Mouse (Mus musculus): Measurements from ENCODE around the gene Csnk2a1. TPM values are rescaled to one million over a fixed set of nuclear protein-coding genes. Genes with fewer than 3 reads are reported as not detected.

The Csnk2a1 gene
- polyA plus RNA-seq, 1 experiment: 1.0 TPM

- Histone ChIP-seq H3K4me3 (replicated peaks) (no peak overlapping the region), H3K36me3 (ENCODE audit: control insufficient read depth) (peaks cover 58% of the 10 kb centered on the region), H3K9me3 (ENCODE audit: control insufficient read depth, low read length) (no peaks in the 10 kb centered on the region), H3K4me1 (ENCODE audit: control insufficient read depth) (peaks cover 5% of the 10 kb centered on the region; the same call in 1 of the 2 replicates), H3K27me3 (ENCODE audit: control insufficient read depth) (no peaks in the 10 kb centered on the region)
- TF ChIP-seq GATA1 (IDR thresholded peaks at IDR 0.05; ENCODE audit: low read length) (no peak), TAL1 (IDR thresholded peaks at IDR 0.05; ENCODE audit: low read length) (no peak)
These were observed 76.2 kb downstream of the Csnk2a1 start for GRCm38 (mm10) chr2:152302862-152303261.

- TF ChIP-seq TAL1 (IDR thresholded peaks at IDR 0.05; ENCODE audit: low read length): no peak
- TF ChIP-seq GATA1 (IDR thresholded peaks at IDR 0.05; ENCODE audit: low read length): no peak
- no peak overlapping the region for H3K4me3 ChIP-seq (replicated peaks)
- H3K27me3 ChIP-seq (ENCODE audit: control insufficient read depth): no peaks in the 10 kb centered on the region
- peaks cover 68% of the 10 kb centered on the region for H3K36me3 ChIP-seq (ENCODE audit: control insufficient read depth)
- H3K9me3 ChIP-seq (ENCODE audit: control insufficient read depth, low read length): no peaks in the 10 kb centered on the region
- peaks cover 3% of the 10 kb centered on the region; the same call in 1 of the 2 replicates for H3K4me1 ChIP-seq (ENCODE audit: control insufficient read depth)
These were observed 77.1 kb downstream of the Csnk2a1 start for GRCm38 (mm10) chr2:152303781-152304180.

- H3K9me3 ChIP-seq (ENCODE audit: control insufficient read depth, low read length): no peaks in the 10 kb centered on the region
- TF ChIP-seq GATA1 (IDR thresholded peaks at IDR 0.05; ENCODE audit: low read length): no peak
- TF ChIP-seq TAL1 (IDR thresholded peaks at IDR 0.05; ENCODE audit: low read length): no peak
- peaks cover 3% of the 10 kb centered on the region; the same call in 1 of the 2 replicates for H3K4me1 ChIP-seq (ENCODE audit: control insufficient read depth)
- peaks cover 80% of the 10 kb centered on the region for H3K36me3 ChIP-seq (ENCODE audit: control insufficient read depth)
- no peak overlapping the region for H3K4me3 ChIP-seq (replicated peaks)
- no peaks in the 10 kb centered on the region for H3K27me3 ChIP-seq (ENCODE audit: control insufficient read depth)
These were observed 78.8 kb downstream of the Csnk2a1 start for GRCm38 (mm10) chr2:152305480-152305879.

GRCm38 (mm10) chr2:152307186-152307585, 80.5 kb downstream of the Csnk2a1 start:
- TF ChIP-seq TAL1 (IDR thresholded peaks at IDR 0.05; ENCODE audit: low read length): no peak
- TF ChIP-seq GATA1 (IDR thresholded peaks at IDR 0.05; ENCODE audit: low read length): no peak
- Histone ChIP-seq H3K9me3 (ENCODE audit: control insufficient read depth, low read length) (no peaks in the 10 kb centered on the region), H3K4me1 (ENCODE audit: control insufficient read depth) (peaks cover 3% of the 10 kb centered on the region; the same call in 1 of the 2 replicates), H3K36me3 (ENCODE audit: control insufficient read depth) (peaks cover 91% of the 10 kb centered on the region), H3K4me3 (replicated peaks) (no peak overlapping the region), H3K27me3 (ENCODE audit: control insufficient read depth) (no peaks in the 10 kb centered on the region)

- Histone ChIP-seq H3K36me3 (ENCODE audit: control insufficient read depth) (peaks cover 95% of the 10 kb centered on the region), H3K27me3 (ENCODE audit: control insufficient read depth) (no peaks in the 10 kb centered on the region), H3K4me1 (ENCODE audit: control insufficient read depth) (no peaks in the 10 kb centered on the region), H3K4me3 (replicated peaks) (no peak overlapping the region), H3K9me3 (ENCODE audit: control insufficient read depth, low read length) (no peaks in the 10 kb centered on the region)
- no peak for TF ChIP-seq GATA1 (IDR thresholded peaks at IDR 0.05; ENCODE audit: low read length)
These were observed 86.4 kb downstream of the Csnk2a1 start for GRCm38 (mm10) chr2:152312996-152313395.

DNA sequence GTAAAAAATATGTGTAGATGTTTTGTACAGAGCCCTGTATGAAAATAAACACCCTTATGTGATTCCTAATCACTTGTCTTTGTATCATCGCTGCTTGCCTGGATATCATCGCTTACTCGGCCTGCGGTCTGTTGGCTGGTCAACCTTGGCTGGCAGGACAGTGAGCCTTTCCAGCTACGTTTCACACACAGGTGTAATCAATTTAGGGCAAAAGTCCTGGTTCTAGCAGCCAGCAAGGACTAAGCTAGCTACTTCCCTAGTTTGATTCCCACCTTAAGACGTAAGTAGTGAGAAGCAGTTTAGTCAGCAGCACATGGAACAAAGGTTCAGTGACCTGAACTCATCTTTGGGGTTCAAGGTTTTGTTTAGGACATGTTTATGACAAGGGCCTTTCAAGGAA, 87.3 kb downstream of the Csnk2a1 start:
- Histone ChIP-seq H3K36me3 (ENCODE audit: control insufficient read depth) (peaks cover 95% of the 10 kb centered on the region), H3K9me3 (ENCODE audit: control insufficient read depth, low read length) (no peaks in the 10 kb centered on the region), H3K27me3 (ENCODE audit: control insufficient read depth) (no peaks in the 10 kb centered on the region), H3K4me3 (replicated peaks) (no peak overlapping the region), H3K4me1 (ENCODE audit: control insufficient read depth) (no peaks in the 10 kb centered on the region)
- TF ChIP-seq TAL1 (IDR thresholded peaks at IDR 0.05; ENCODE audit: low read length): no peak
- TF ChIP-seq GATA1 (IDR thresholded peaks at IDR 0.05; ENCODE audit: low read length): no peak

DNA sequence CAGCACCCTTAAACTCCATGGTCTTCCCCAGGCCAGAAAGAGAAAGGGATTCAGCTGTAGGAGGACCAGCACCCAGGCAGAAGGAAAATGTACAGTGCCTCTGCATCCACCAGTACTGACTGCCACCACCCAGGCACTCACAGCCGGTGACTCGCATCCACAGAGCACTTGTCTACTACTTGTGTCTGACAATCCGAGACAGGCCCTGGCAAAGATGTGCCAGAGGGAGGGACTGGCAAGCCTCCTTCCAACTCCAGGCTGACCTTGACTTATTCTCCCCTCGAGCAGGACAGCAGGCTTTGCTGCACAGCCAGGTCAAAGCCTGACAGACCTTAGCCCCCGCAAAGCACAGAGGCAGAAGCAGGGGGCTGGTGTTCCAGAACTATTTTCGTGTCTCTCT, 90.4 kb downstream of the Csnk2a1 start:
- Histone ChIP-seq H3K9me3 (ENCODE audit: control insufficient read depth, low read length) (no peaks in the 10 kb centered on the region), H3K4me1 (ENCODE audit: control insufficient read depth) (no peaks in the 10 kb centered on the region), H3K4me3 (replicated peaks) (no peak overlapping the region), H3K36me3 (ENCODE audit: control insufficient read depth) (peaks cover 96% of the 10 kb centered on the region), H3K27me3 (ENCODE audit: control insufficient read depth) (no peaks in the 10 kb centered on the region)
- no peak for TF ChIP-seq GATA1 (IDR thresholded peaks at IDR 0.05; ENCODE audit: low read length)
- no peak for TF ChIP-seq TAL1 (IDR thresholded peaks at IDR 0.05; ENCODE audit: low read length)

GRCm38 (mm10) chr2:152321558-152321957, 94.9 kb downstream of the Csnk2a1 start:
- TF ChIP-seq GATA1 (IDR thresholded peaks at IDR 0.05; ENCODE audit: low read length) (no peak), TAL1 (IDR thresholded peaks at IDR 0.05; ENCODE audit: low read length) (no peak)
- Histone ChIP-seq H3K27me3 (ENCODE audit: control insufficient read depth) (no peaks in the 10 kb centered on the region), H3K36me3 (ENCODE audit: control insufficient read depth) (peaks cover 95% of the 10 kb centered on the region), H3K4me1 (ENCODE audit: control insufficient read depth) (peaks cover 3% of the 10 kb centered on the region; the same call in 1 of the 2 replicates), H3K4me3 (replicated peaks) (no peak overlapping the region), H3K9me3 (ENCODE audit: control insufficient read depth, low read length) (no peaks in the 10 kb centered on the region)

DNA sequence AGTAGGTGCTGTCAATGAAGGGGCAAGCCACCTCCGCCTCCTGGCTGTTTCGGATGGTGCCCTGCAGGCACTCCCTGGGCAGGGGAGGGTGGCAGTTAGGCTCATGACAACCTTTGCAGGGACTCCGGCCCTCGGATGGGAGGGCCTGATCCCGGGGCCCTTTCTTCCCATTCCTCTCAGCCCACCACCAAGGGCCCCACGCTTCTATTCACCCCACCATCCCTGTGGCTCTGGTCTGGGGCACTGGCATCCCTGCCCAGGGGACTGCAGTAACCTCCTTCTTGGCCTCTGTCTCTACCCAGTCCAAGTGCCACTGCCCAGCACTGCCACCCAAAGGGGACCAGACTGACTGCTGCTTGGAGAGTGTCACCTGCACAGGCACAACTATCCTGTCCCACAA, 95.6 kb downstream of the Csnk2a1 start:
- no peaks in the 10 kb centered on the region for H3K9me3 ChIP-seq (ENCODE audit: control insufficient read depth, low read length)
- H3K4me3 ChIP-seq (replicated peaks): no peak overlapping the region
- no peaks in the 10 kb centered on the region for H3K27me3 ChIP-seq (ENCODE audit: control insufficient read depth)
- peaks cover 95% of the 10 kb centered on the region for H3K36me3 ChIP-seq (ENCODE audit: control insufficient read depth)
- TF ChIP-seq TAL1 (IDR thresholded peaks at IDR 0.05; ENCODE audit: low read length): no peak
- TF ChIP-seq GATA1 (IDR thresholded peaks at IDR 0.05; ENCODE audit: low read length): no peak
- peaks cover 3% of the 10 kb centered on the region; the same call in 1 of the 2 replicates for H3K4me1 ChIP-seq (ENCODE audit: control insufficient read depth)

DNA sequence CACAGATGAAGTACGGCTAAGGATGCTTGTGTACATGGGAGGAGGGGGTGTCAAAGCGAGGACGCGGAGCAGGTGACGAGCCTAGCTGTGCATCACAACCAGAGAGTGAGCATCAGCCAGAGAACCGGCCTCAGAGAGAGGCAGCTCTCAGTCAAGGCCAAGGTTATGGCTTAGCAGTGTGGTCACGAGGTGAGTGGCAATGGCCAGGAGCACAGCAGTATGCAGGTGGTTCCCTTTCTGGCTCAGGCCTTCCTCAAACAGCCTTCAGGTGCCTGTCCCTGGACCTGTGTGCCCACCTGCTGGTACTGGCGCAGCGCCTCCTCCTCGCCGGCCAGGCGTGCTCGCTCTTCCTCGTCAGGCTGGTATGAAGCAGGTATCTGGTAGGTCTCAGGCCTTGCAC, 97.3 kb downstream of the Csnk2a1 start:
- no peaks in the 10 kb centered on the region for H3K9me3 ChIP-seq (ENCODE audit: control insufficient read depth, low read length)
- H3K36me3 ChIP-seq (ENCODE audit: control insufficient read depth): peaks cover 96% of the 10 kb centered on the region
- no peaks in the 10 kb centered on the region for H3K27me3 ChIP-seq (ENCODE audit: control insufficient read depth)
- peaks cover 7% of the 10 kb centered on the region for H3K4me1 ChIP-seq (ENCODE audit: control insufficient read depth)
- TF ChIP-seq TAL1 (IDR thresholded peaks at IDR 0.05; ENCODE audit: low read length): no peak
- TF ChIP-seq GATA1 (IDR thresholded peaks at IDR 0.05; ENCODE audit: low read length): no peak
- no peak overlapping the region for H3K4me3 ChIP-seq (replicated peaks)
